Mouse (Mus musculus) liver, embryonic 14.5 days (tissue): ENCODE data around the gene Cox17. TPM values are rescaled to one million over a fixed set of nuclear protein-coding genes. Genes with fewer than 3 reads are reported as not detected.
"Not testable (repeated sequence)": the region's sequence is repeated elsewhere in the genome, so short reads cannot be mapped to it uniquely, and the experiment has no call there.

ENCODE experiments used
- ATAC-seq: fragments of 200-750 bp; cut with Nextera tagmentation; 2 replicates; pipeline ENCODE4 v1.8.0; 2017; ENCODE audit warnings: moderate number of reproducible peaks, mild to moderate bottlenecking, moderate library complexity; ENCODE audit not compliant: insufficient read depth
- DNase-seq, 3 experiments: peaks; one replicate each; pipeline ENCODE4 v3.0.0-alpha.2; 2012 to 2013; ENCODE audit warnings: low read depth in 3 of 3, low spot score in 3 of 3
- H3K27ac ChIP-seq: fragments of 300-500 bp; sonication (generic); 2 replicates; pipeline ENCODE4 v1.5.1; 2014; ENCODE audit warnings: moderate library complexity, mild to moderate bottlenecking, control low read depth, inconsistent platforms
- H3K27me3 ChIP-seq: fragments of 300-500 bp; sonication (generic); 2 replicates; pipeline ENCODE4 v1.6.1; 2014; ENCODE audit warnings: mild to moderate bottlenecking, low read length, moderate library complexity; ENCODE audit not compliant: control insufficient read depth, insufficient read depth
- H3K36me3 ChIP-seq: fragments of 300-500 bp; sonication (generic); replicated peaks from 2 replicates; pipeline ENCODE4 v1.6.1; 2014; ENCODE audit warnings: low read depth; ENCODE audit not compliant: control insufficient read depth, insufficient read depth
- H3K4me1 ChIP-seq, 2 experiments: fragments of 200-500 bp in 1 of 2; fragments of 300-500 bp in 1 of 2; sonication (generic) in 1 of 2; replicated peaks; 2 replicates each; pipeline ENCODE4 v1.6.1; 2012 to 2014; ENCODE audit warnings: antibody characterized with exemption in 1 of 2, inconsistent platforms in 1 of 2, low read length in 1 of 2; ENCODE audit not compliant: control insufficient read depth in 2 of 2, insufficient read depth in 2 of 2
- H3K4me2 ChIP-seq: fragments of 300-500 bp; sonication (generic); 2 replicates; pipeline ENCODE4 v1.6.1; 2014; ENCODE audit warnings: low read depth, mild to moderate bottlenecking, control low read depth, moderate library complexity
- H3K4me3 ChIP-seq, 2 experiments: fragments of 200-500 bp in 1 of 2; fragments of 300-500 bp in 1 of 2; sonication (generic) in 1 of 2; 2 replicates each; pipeline ENCODE4 v1.5.1; 2012 to 2014; ENCODE audit warnings: low read depth in 2 of 2, low read length in 2 of 2, mild to moderate bottlenecking in 2 of 2, control low read depth in 1 of 2, inconsistent platforms in 1 of 2, moderate library complexity in 1 of 2; ENCODE audit not compliant: insufficient read depth in 1 of 2
- H3K9ac ChIP-seq: fragments of 300-500 bp; sonication (generic); replicated peaks from 2 replicates; pipeline ENCODE4 v1.6.1; 2014; ENCODE audit warnings: mild to moderate bottlenecking, control low read depth, moderate library complexity
- H3K9me3 ChIP-seq: fragments of 300-500 bp; sonication (generic); 2 replicates; pipeline ENCODE4 v1.6.1; 2016; ENCODE audit warnings: low read length, mixed read lengths; ENCODE audit not compliant: control insufficient read depth
- CTCF ChIP-seq: IDR thresholded peaks from 2 replicates; pipeline ENCODE4 v1.5.1; 2016; ENCODE audit warnings: antibody characterized with exemption, low read depth, control low read depth
- EP300 ChIP-seq: IDR thresholded peaks from 2 replicates; pipeline ENCODE4 v1.6.1; 2016; ENCODE audit warnings: antibody characterized with exemption, low read depth
- WGBS: fragments of 180-500 bp; shearing (Covaris S2); extraction: QIAGEN DNeasy Blood & Tissue Kit; methylation state at CpG from one replicate; pipeline ENCODE4 v1.1.7; 2014; ENCODE audit not compliant: insufficient replicate concordance; 5-methylcytosine and 5-hydroxymethylcytosine counted together
- polyA plus RNA-seq, 2 experiments: library from polyadenylated mRNA; depleted of rRNA in 1 of 2; stranded (reverse) in 1 of 2; unstranded in 1 of 2; fragments of >200 nt; fragmentation: Nextera tagmentation in 1 of 2; extraction: Ambion mirVana in 1 of 2; gene quantifications; 2 replicates each; pipeline versions ENCODE4 v1.2.1 to v1.2.3; 2012 to 2014

Cox17 gene
- polyA plus RNA-seq, 2 experiments = 227 to 351 TPM

DNA sequence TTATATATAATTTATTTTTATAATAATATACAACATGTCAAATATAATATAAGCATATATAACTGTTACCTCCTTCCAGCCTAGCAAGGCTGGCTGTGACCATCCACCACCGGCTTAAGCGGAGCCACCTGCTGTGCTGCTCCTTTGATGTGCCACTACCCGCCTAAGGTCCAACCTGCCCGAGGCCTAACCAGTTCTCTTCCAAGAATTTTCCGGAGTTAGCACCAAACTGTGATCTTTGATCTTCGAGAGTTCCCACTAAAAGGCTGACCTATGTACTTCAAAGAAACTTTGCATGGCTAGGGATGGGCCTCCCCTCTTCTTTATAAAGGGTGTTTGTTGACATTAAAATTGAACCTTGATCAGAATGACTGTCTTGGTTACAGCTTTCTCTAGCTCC lies 12.4 kb upstream of the Cox17 start:
- Histone ChIP-seq H3K9ac (no peak overlapping the region), H3K36me3 (no peaks in the 10 kb centered on the region), H3K27me3 (no peaks in the 10 kb centered on the region), H3K4me3 (no peak overlapping the region), H3K9me3 (no peaks in the 10 kb centered on the region), H3K4me2 (no peak overlapping the region), H3K27ac (no peak overlapping the region), H3K4me1 (no peaks in the 10 kb centered on the region)
- no peak for DNase-seq
- no peak for TF ChIP-seq CTCF
- TF ChIP-seq EP300 = no peak
- no peak for ATAC-seq
- WGBS = 54% methylated on average over 6 of the region's 6 CpGs

DNA sequence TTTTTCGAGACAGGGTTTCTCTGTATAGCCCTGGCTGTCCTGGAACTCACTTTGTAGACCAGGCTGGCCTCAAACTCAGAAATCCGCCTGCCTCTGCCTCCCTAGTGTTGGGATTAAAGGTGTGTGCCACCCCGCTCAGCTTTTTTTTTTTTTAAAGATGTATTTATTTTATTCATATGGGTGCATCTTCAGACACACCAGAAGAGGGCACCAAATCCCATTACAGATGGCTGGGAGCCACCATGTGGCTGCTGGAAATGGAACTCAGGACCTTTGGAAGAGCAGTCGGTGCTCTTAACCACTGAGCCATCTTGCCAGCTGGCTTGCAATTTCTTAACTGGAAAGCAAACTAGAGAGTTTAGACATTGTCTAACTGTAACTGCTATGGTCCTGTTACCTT lies 8.7 kb upstream of the Cox17 start:
- 63% methylated on average over 4 of the region's 4 CpGs for WGBS
- not testable (repeated sequence) for H3K36me3 ChIP-seq, H3K4me3 ChIP-seq, H3K4me1 ChIP-seq, DNase-seq, H3K9me3 ChIP-seq, ATAC-seq, H3K27me3 ChIP-seq, H3K4me2 ChIP-seq, H3K9ac ChIP-seq, H3K27ac ChIP-seq
- TF ChIP-seq CTCF = peak; percentile 37

DNA sequence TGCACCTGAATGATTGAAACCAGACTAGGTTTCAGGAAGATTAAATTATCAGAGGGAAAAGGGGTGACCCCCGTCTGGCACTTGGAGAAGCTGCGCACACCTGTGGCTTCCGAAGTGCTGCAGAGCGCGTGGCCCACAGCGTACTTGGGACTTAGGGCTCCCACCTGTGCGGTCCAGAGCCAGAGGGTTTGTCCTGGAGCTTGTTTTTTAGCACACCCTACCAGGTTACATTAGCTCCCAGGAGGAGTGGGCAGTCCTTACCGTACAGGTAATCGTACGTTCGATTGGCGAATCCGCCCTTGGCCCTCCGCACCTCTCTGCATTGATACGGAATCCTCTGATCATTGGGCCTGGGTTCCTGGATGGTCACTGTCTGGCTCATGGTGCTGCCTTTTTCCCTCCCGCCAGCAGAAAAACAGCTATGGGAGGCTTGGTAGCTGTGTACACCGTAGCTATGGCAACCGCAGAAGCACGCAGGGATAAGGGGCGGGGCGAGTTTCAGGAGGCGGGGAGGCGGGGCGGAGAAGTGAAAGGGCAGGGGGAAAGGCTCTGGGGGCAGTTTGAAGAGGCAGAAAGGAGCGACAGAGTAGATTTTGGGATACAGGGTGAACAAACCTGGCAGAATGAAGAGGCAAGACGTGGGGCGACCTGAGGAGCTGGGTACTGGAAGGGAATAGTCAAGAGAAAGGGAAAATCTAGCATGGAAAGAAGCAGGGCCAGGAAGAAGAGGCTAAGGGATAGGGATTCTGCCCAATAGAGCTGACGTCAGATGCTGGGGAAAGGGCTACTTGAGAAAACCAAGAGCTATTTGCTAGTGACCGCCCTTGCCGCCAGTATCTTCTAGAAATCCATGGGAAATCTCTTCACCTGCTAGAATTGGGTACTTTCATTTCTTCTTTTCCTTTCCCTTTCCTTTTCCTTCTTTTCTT lies 5.1 kb upstream of the Cox17 start, which contains the start of gene Maats1:
TSS of gene Maats1 (minus strand) at position 748 of the 929 bp plus-strand sequence.
- Histone ChIP-seq H3K27ac (no peak within 1 kb of the TSS), H3K27me3 (no peaks in the 10 kb centered on the region), H3K9ac (no peak within 1 kb of the TSS), H3K9me3 (no peaks in the 10 kb centered on the region), H3K36me3 (no peaks in the 10 kb centered on the region), H3K4me1 (peaks cover 4 to 12% of the 10 kb centered on the region in 2 experiments), H3K4me3 (peak within 1 kb of the TSS in 1 of 2 experiments; percentile 36; a peak in 2 of 4 replicates), H3K4me2 (peak within 1 kb of the TSS; percentile 40)
- 17% methylated on average over 30 of the region's 30 CpGs for WGBS
- DNase-seq = peak; percentile 52 to 69 (median 59)
- TF ChIP-seq EP300 (no peak), CTCF (no peak)
- peak; percentile 60; the same call in 1 of the 2 replicates for ATAC-seq

DNA sequence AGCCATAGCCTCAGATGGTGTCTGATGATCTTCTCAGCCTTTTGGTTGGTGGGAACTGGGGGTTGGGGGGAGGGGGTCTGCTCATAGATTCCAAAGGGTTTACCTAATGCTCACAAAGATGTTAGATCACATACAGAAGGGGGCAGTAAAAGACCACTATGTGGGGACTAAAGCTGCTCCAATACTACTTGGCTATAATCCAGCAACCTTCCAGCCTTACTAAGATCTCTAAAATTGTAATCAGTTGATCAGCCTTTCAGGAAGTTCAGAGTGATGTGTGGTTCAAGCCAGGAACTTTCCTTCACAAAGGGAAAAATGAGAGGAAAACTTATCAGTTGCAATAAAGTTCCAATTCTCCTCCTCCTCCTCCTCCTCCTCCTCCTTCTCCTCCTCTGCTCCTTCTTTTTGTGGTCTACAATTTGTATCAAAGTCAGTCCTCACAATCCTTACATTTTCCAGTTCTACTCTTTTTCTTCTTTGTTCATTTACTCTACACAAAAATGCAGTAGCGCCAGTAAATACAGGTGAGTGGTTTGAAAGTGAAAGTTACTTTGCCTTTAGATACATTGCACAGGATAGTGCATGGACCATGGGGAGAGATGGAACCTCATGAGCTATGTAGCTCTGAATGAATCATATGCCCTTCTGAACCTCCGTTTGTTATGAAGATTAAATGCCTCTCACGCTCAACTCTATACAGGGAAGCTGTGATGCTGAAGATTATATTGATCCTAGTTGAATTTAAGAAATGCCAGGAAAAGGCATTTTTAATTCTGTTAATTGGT lies 1.7 kb upstream of the Cox17 start:
- Histone ChIP-seq H3K4me1 (peaks cover 16 to 31% of the 10 kb centered on the region in 2 experiments), H3K4me2 (no peak overlapping the region), H3K4me3 (no peak overlapping the region), H3K9ac (no peak overlapping the region), H3K36me3 (peaks cover 10% of the 10 kb centered on the region), H3K27me3 (no peaks in the 10 kb centered on the region), H3K27ac (no peak overlapping the region), H3K9me3 (no peaks in the 10 kb centered on the region)
- 70% methylated on average over 3 of the region's 3 CpGs for WGBS
- ATAC-seq (no peak), DNase-seq (no peak)
- TF ChIP-seq EP300 (no peak), CTCF (peak; percentile 47)

DNA sequence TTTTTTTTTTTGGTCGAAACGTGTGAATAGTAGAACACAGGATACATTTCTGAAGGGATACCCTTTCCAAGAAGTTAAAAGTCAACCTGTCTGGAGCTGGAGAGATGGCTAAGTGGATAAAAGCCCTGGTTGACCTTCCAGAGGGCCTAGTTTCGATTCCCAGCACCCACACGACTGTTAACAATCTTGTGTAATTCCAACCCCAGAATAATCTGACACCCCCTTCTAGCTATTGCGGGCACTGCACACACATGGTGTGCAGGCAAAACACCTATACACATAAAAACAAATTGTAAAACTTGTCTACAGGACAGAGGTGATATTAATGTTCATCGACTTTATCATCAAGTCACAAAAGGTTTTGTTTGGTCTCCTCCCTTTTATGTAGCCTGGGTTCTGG lies 797 bp downstream of the Cox17 start:
- Histone ChIP-seq H3K9ac (peak overlapping the region; percentile 95), H3K9me3 (no peaks in the 10 kb centered on the region), H3K4me2 (peak overlapping the region; percentile 79), H3K27me3 (no peaks in the 10 kb centered on the region), H3K4me3 (peak overlapping the region; percentile 95 to 99), H3K4me1 (peaks cover 26 to 34% of the 10 kb centered on the region in 2 experiments), H3K36me3 (peaks cover 33% of the 10 kb centered on the region), H3K27ac (peak overlapping the region; percentile 94)
- WGBS = 22% methylated on average over 6 of the region's 6 CpGs
- no peak for TF ChIP-seq EP300
- no peak for ATAC-seq
- DNase-seq = no peak
